Mouse (Mus musculus) monocyte, adult 2 months (primary cell): ENCODE results near the gene Hpcal4.
"Not testable (repeated sequence)": the region's sequence is repeated elsewhere in the genome, so short reads cannot be mapped to it uniquely, and the experiment has no call there.

ENCODE experiments used
- DNase-seq, 2 experiments: peaks; one replicate each; pipeline ENCODE4 v3.0.0; 2022; ENCODE audit warnings: low spot score in 2 of 2, low read depth in 1 of 2

The Hpcal4 gene

DNA sequence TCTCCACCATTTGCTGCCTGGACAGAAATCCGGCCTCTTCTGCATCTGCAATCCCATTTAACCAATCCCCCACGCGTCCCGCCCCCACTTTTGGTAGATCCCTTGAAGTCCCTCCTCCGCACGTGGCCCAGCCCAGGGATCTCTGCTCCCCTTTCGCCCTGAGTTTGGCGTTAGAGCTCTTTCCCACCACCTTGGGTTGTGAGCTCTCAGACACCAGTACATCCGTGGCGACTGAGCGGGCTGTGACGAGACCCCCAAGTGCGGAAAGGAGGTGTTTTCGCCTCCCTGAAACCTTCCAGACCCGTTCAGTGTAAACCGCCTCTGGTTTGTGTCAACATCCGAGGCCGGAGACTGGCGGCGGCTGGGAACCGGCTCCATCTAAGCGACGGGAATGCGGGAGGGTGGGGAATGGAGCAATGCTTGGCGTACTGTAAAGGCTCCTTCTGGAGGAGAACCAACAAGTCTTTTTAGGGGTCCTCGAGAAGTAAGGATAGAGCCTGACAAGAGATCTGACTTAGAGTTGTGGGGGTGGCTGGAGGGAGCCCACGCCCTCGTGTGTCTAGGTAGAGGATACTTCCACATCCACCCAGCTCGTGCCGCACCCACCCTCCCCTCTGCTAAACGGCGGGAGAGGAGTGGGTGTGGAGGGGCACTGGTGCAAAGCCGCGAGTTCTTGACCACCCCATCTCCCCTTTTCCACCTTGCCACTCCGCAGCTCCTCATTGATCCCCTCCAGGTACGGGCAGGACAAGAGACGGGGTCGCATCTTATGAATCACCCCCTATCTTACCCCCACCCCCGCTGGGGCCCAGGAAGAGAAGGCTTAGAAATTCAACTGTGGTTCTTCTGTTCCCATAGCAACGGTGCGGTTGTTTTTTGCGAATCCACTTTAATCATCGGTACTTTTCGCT is at the start of gene Hpcal4:
TSS of gene Hpcal4 (plus strand) at position 900 of the 911 bp plus-strand sequence.
- no peak for DNase-seq

DNA sequence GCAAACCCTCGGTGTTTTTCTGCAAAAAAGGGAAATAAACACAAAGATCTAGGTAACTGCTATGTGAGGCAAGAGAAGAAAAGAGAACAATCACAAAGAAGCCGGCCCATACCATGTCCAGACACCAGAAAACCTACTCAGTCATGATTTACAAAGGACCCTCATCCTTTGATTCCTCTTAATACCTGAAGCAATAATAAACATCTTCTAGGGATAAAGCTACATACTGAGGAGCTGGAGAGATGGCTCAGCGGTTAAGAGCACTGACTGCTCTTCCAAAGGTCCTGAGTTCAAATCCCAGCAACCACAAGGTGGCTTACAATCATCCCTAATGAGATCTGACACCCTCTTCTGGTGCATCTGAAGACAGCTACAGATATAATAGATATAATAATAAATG is 45.5 kb upstream of the Hpcal4 start:
- DNase-seq, result no peak

DNA sequence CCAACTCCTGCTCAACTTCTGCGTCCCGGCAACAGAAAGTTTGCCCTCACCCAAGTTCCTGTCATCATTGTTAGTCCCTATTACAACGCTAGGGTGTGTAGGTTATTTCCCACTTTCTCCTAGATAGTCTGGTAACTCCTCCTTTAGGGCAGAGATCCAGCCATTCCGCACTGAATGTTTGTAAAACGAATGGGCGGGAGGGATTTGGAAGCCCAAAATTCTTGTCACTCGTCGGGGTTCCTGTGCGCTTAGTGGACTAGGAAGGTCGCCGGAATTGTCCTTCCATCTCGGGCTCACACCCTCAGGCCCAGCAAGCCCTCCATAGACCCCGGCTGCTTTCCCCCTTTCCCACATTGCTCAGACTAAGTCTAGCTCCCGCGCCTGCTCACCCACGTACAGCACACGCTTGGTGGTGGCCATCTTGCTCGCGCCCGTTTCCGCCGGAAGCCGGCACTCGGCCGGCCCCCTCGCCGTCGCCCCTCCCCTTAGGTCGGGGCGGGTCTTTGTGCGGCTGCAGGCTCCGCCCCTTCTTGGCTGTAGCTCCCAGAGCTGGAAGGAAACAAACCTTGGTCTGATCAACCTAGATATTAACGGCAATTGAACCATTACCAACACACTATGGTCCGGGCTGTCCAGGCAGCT is 43.4 kb upstream of the Hpcal4 start, which contains the start of gene Ppie:
TSS of gene Ppie (minus strand) at position 439 of the 642 bp plus-strand sequence.
- DNase-seq, result peak; percentile 19 to 52

DNA sequence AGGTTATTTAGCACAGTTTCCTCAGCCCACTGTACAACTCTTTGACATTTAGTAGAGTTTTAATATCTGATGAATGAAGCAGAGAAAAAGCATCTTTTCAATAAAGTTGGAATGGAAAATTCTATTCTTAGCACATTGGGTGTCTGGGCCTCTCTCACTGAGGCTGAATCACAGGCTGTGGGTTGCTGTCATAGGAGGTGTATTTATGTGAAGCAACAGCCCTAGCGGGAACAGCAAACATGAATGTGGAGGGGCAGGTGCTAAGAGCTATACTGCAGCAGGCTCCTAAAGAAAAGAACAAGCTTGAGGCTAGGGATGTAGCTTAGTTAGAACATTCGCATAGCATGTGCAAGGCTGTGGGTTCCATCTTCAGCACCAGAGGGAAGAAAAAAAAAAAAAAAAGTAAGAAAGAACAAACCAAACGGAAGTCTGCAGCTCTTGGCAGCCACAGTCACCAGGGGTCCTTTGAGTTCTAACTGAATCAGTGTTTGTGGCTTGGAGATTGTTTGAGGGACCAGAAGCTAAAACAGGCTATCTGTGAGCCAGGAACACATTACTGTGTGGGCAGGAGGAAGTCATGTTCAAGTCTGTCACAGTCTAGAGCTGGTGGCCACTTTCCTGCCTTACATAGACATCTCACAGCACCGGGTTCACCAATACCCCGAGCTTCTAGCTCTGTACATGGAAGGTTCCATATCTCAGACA is 35.4 kb upstream of the Hpcal4 start:
- DNase-seq, result no peak

DNA sequence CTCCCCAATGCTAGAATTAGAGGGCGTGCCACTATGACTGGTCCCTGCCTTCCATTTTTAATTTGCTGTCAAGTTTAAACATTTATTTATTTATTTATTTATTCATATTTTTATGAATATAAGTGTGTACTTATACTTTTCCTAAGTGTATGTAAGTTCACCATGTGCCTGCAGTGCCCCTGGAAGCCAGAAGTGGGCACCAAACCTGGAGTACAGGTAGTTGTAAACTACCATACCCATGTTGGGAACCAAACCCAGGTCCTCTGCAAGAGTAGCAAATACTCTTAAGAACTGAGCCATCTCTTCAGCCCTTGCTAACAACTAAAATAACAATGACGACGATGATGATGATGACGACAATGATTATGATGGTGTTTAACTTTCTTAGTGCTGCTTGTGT is 31.0 kb upstream of the Hpcal4 start:
- no peak for DNase-seq

DNA sequence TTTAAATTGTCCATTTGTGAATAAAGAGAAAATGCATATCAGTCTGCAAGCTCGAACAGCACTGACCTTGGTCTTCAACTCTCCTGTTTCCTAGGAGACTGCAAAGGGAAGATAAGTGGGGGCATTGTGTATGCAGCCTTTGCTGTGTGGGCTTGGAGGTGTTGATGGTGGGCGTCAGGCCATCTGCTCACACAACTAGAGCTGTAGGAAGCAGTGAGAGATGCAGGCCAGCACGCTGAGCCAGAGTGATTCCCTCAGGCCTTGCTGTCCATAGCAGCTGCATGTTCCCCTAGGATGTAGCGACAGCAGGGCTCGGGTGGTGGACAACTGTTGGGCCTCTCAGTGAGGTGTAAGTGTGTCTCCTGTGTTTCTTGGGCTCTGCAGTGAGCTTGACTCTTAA is 30.1 kb upstream of the Hpcal4 start:
- DNase-seq, result no peak

DNA sequence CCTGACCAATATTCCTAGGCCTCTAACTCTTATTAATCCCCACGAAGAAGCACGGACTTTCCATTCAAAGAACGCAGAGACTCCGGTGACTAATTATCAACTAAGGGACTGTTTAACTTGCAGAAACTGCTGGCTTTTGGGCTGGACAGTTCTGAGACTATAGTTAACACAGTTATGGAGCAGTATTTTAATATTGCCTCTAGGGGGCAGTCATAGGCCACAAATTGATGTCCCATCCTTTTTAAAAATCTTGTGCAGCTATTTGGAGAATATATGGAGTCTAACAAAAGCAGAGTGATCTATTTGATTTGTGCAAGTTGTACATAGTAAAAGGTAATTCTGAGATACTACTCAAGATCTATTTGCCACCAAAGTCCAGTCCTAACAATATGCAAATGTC is 28.0 kb upstream of the Hpcal4 start:
- no peak for DNase-seq

DNA sequence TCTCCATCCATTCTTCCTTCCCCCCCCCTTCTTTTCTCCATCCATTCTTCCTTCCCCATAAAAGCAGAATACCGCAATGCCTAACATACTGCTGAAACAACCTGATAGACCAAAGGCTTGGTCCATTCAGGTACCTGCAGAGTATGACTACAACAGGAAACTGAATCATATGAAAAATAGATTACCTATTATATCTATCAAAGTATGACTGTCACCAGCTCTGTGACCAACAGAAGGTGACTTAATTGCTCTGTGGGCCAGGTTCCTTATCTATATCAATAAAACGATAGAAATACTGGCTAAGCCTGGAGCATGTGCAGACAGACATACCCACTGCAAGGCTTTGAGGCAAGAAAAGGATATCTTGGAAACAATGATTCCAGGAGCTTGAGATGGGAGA is 27.6 kb upstream of the Hpcal4 start:
- no peak for DNase-seq

DNA sequence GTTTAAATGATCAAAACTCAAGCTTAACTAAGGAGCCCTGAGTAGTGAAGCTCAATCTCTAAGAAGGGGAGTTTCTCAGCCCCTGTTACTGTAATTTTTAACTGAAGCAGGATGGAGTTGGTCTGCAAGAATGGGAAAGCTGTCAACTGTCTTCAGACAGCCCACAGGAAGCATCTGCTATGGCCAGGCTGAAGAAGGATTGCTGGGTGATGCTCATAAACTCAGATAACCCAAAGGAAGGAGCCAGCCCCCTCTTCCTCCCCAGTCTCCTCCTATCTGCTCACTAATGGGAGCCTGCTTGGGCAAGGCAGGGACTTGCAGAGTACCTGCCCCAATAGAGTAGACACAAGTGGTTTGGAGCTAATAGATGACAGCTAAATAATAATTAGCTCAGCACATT is 27.2 kb upstream of the Hpcal4 start:
- no peak for DNase-seq

DNA sequence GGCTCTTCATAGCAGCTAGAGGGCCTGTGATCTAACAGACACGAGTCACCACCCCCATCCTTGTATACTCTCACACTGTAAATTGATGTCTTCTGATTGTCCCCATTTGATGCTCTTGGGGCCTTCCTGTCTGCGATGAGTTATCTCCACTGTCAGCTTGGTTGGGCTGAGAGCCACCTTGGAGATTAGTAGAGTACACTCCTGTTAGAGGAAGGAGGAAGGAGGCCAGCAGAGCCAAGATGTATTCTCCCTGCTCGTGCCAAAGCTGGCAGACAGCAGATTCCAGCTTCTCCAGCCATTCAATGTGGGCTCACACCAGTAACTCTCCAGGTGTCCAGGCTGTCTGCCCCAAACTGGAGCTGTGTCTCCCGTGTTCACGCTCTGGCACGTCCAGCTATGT is 22.5 kb upstream of the Hpcal4 start:
- DNase-seq, result no peak

DNA sequence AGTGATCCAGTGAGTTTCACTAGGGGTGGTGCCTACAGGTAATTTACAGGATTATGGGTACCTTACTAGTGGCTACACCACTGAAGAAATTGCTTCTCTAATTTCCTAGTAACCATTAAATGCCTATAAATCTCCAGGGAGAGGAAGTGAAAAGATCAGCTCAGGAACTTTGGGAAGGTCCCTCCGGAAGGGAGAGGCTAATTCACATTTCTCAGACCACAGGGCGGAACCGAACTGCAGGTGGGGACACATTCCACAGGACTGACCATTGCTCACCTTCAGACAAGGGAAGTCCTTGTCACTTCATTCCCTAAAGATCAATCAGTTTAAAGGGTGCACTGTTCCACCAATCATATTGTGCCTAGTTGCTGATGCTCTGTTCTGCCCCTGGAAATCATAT is 21.8 kb upstream of the Hpcal4 start:
- not testable (repeated sequence) for DNase-seq

DNA sequence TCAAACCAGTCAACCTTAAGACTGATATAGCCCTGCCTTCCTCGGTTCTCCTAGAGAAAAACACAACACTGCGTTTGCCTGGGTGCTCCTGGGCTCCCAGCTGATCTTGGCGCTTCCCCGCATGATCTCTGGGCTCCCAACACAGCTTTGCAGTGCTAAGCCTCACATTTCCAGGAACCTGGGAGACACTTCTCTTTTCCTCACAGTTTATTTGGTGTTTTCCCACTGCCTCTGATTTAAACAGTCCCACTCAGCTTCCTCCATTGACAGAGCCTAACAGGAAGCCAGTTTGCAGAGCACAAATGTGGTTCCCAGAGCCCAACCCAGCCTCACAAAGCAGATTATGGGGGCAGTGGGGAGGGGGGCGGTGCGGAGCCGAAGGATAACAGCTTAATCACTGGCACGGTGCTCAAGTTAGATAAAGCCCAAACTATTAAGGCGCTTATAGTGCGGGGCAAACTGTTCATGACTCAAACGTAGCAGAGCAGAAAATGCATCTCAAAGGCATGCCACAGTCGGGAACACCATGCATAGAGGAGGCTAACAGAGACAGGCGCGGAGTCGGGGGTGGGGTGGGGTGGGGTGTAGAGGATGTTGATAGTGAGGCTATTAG is 20.6 kb upstream of the Hpcal4 start:
- DNase-seq, result no peak

DNA sequence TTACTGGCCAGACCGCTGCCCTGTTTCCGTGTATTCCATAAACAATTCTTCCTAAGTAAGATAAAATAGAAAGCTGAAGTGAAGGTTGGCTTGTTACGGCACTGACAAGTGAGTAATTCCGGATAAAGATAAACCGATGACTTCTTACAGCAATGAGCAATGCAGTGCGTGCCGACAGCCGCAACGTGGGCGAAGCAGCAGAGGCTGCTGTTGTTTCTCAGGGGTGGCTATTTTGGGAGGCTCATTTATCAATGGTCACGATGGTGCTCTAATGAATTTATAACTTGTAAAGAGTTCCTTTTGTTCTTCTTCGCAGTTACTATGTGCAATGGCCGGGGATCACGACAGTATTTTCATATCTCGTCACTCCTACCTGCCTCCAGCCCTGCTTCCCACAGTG is 18.9 kb upstream of the Hpcal4 start:
- no peak for DNase-seq

DNA sequence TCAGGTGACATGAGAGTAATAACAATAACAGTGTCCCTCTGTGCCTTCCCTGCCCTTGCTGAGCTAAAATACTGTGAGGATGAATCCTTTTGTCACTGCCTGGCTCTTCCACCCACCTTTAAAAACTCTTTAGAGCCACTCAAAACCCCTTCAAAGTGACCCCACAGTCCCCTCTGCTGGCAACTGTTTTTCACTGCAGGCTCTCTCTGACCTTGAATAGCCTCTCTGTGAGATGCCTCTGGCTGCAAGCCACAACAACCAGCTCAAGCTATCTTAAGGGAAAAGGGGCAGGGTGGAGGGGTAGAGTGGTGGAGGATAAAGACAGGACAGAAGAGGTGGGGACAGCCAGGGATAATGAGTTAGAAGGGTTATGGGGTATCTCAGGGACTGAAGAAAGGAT is 11.2 kb upstream of the Hpcal4 start:
- DNase-seq, result no peak

DNA sequence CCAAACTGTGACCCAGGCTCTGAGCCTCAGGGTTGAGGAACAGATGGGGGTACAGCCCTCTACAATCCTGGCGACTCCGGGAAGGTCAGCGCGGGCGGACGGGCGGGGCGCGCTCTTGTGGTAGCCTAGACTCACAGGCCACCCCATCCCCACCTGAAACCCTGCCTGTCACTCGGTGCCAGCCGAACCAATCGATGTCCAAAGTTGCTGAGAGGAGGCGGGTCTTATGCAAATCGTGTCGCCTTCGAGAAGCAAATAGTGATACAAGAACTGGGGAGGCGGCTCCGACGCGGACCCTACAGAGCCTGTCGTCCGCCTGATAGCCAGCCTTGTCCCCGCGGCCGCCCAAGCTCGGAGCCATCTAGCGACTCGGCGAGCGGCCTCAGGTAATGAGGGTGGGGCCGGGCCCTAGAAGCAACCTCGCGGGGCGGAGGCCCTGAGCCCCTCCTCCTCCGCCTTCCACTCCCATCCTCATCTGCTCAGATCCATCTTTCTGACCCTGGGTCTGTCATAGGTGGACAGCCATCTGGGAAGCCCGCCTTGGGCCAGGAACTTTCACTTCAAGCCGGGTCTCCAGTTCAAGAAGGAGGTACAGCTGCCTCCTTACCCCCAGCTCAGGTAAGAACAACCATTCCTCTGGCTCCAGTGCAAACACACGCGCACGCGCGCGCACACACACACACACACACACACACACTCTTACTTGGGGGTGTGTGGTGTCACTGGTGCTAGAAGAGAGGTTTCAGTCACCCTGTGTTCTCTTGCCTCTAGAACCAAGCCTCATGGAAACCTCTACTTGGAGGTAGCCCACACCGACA is 421 bp downstream of the Hpcal4 start:
- DNase-seq, result no peak

DNA sequence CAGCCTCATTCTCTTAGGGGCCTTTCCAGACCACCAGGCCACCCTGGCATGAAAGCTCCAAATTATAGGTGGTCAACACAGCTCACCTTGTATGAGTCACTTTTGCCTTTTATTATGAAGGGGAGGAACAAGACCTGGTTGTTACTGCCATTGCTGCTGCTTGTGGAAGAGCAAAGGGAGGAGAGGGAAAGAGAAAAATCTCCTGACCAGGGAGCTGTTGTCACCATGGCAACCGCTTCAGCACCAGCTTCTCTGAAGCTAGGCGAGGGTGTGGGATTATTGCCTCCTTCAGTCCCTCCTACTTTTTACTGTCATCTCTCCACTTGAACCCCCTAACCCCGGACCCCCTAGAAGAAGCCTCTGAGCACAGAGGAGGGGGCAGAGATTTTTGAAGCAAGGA is 1.8 kb downstream of the Hpcal4 start:
- no peak for DNase-seq

DNA sequence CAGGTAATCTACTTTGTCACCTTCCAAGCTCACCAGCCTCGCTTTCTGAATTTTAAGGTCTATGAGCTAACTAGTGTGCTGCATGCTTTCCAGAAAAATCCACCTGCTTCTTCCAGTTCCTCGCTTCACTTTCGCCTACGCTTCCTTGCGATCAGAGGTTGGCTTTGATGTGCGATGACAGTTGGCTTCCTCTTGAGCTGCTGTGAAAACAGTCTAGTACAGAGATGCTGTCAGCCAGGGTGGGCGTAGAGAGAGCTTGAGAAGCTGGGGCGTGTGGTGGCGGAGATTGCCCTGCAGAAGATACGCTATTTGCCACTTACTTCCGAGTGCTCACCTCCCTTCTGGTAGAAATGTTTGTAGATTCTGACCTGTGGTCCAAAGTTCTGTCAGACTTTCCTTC is 9.3 kb downstream of the Hpcal4 start:
- no peak for DNase-seq

DNA sequence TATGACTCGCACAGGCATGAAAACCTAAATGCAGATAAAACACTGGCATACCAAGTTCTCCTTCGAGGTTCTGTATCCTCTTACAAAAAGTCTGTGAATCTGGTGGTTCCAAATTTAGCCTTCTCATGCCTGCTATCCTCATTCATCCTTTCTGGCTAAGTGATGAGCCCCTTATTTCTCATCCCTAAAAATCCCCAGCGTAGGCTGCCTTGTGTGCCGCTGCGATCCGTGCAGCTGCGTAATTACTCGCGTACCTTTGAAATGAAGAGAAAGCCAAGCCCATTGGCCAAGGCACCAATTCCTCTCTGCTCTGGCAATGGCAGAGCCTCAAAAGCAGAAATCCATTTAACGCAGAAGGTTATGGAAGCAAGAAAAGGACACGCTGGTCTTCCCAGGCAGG is 10.8 kb downstream of the Hpcal4 start:
- DNase-seq, result no peak

DNA sequence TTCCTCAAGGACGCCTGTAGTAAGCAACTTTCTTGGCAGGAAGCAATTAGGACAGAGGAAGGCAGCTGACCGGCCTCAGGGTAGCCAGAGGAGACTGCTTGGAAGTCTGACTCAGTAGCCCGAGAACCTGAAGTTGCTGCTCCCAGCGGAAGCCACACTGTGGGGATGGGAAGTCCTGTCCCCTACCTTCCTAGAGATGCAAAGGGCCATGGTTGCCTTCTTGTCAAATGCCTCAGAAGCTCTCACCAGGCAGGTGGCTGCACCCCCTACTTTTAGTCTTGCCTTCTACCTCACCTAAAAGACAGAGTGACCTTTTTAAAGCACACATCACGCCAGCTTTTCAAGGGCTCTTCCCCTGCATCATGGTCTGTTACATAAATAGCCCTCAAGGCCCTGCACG is 13.7 kb downstream of the Hpcal4 start:
- DNase-seq, result no peak

DNA sequence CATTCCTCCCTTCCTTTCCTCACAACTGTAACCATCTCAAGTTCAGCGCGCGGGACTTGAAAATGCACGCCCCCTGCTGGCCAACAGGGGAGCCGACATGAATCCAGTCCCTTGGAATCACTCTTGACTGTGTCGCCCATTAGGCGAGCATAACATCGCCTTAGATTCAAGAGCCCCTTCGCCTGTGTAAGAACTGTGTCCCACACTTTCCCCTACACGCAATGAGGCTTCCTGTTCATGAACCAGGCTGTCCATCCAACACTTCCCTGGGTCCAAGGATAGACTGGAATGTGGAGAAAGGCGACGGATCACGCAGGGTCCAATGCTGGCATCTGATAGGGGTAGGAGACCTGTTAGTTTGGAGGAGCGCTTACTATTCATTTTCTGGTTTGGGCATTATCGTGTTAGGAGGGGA is 17.8 kb downstream of the Hpcal4 start:
- no peak for DNase-seq
